Mouse (Mus musculus) MEL (cell line): ENCODE measurements around the gene Irf2bp1. TPM values are rescaled to one million over a fixed set of nuclear protein-coding genes. Genes with fewer than 3 reads are reported as not detected.

Experiments
- DNase-seq: peaks from one replicate; pipeline ENCODE4 v3.0.0; 2011; ENCODE audit warnings: low read depth, low spot score
- H3K27ac ChIP-seq: 2 replicates; pipeline ENCODE4 v1.5.1; 2012; ENCODE audit warnings: low read depth, mild to moderate bottlenecking, control low read depth, low read length, moderate library complexity; ENCODE audit not compliant: control insufficient read depth
- H3K27me3 ChIP-seq, 2 experiments: fragments of 150-350 bp in 1 of 2; sonication (generic) in 1 of 2; 2 replicates each; pipeline ENCODE4 v1.6.1; 2012; ENCODE audit warnings: low read length in 2 of 2, mild to moderate bottlenecking in 2 of 2, improper control_type of control experiment in 1 of 2, moderate library complexity in 1 of 2; ENCODE audit not compliant: insufficient read depth in 2 of 2, control insufficient read depth in 1 of 2
- H3K36me3 ChIP-seq, 2 experiments: 2 replicates each; pipeline ENCODE4 v1.6.1; 2012 to 2014; ENCODE audit warnings: low read length in 2 of 2, improper control_type of control experiment in 1 of 2, inconsistent platforms in 1 of 2, mild to moderate bottlenecking in 1 of 2; ENCODE audit not compliant: insufficient read depth in 2 of 2, control insufficient read depth in 1 of 2
- H3K4me1 ChIP-seq, 2 experiments: fragments of 150-350 bp in 1 of 2; sonication (generic) in 1 of 2; 2 replicates each; pipeline ENCODE4 v1.6.1; 2012; ENCODE audit warnings: low read length in 2 of 2, improper control_type of control experiment in 1 of 2, mild to moderate bottlenecking in 1 of 2; ENCODE audit not compliant: insufficient read depth in 2 of 2, control insufficient read depth in 1 of 2
- H3K4me3 ChIP-seq, 2 experiments: fragments of 150-350 bp in 1 of 2; sonication (generic) in 1 of 2; 2 replicates each; pipeline ENCODE4 v1.5.1; 2012; ENCODE audit warnings: low read depth in 2 of 2, low read length in 2 of 2, mild to moderate bottlenecking in 2 of 2, moderate library complexity in 2 of 2, control low read depth in 1 of 2, improper control_type of control experiment in 1 of 2; ENCODE audit not compliant: control insufficient read depth in 1 of 2, insufficient read depth in 1 of 2
- H3K79me2 ChIP-seq: 2 replicates; pipeline ENCODE4 v1.6.1; 2012; ENCODE audit warnings: mild to moderate bottlenecking, low read length, moderate library complexity; ENCODE audit not compliant: control insufficient read depth, poor library complexity, insufficient read depth
- H3K9ac ChIP-seq: 2 replicates; pipeline ENCODE4 v1.6.1; 2012; ENCODE audit warnings: low read depth, mild to moderate bottlenecking, control low read depth, low read length, moderate library complexity; ENCODE audit not compliant: control insufficient read depth, poor library complexity, severe bottlenecking
- H3K9me3 ChIP-seq: fragments of 150-350 bp; sonication (generic); replicated peaks from 2 replicates; pipeline ENCODE4 v1.6.1; 2012; ENCODE audit warnings: mild to moderate bottlenecking, low read length, improper control_type of control experiment, moderate library complexity; ENCODE audit not compliant: insufficient read depth
- CHD1 ChIP-seq: IDR thresholded peaks from 2 replicates; pipeline ENCODE4 v1.6.1; 2012; ENCODE audit warnings: low read depth, mild to moderate bottlenecking, inconsistent platforms, low read length, improper control_type of control experiment
- ELF1 ChIP-seq: IDR thresholded peaks from 2 replicates; pipeline ENCODE4 v1.6.1; 2014; ENCODE audit warnings: low read depth, mild to moderate bottlenecking, inconsistent platforms, low read length, improper control_type of control experiment, moderate library complexity
- GATA1 ChIP-seq: IDR thresholded peaks from 2 replicates; pipeline ENCODE4 v1.6.1; 2011; ENCODE audit warnings: low read depth, low read length, improper control_type of control experiment
- HCFC1 ChIP-seq: IDR thresholded peaks from 2 replicates; pipeline ENCODE4 v1.6.1; 2012; ENCODE audit warnings: low read depth, mild to moderate bottlenecking, inconsistent platforms, low read length, improper control_type of control experiment, moderate library complexity
- MAFK ChIP-seq: IDR thresholded peaks from 2 replicates; pipeline ENCODE4 v1.6.1; 2011; ENCODE audit warnings: low read depth, mild to moderate bottlenecking, low read length, improper control_type of control experiment, borderline replicate concordance
- MEF2A ChIP-seq: IDR thresholded peaks from 2 replicates; pipeline ENCODE4 v1.6.1; 2014; ENCODE audit warnings: low read depth, mild to moderate bottlenecking, inconsistent platforms, low read length, improper control_type of control experiment; ENCODE audit not compliant: poor library complexity, insufficient replicate concordance, severe bottlenecking; ENCODE audit errors: extremely low read depth
- MXI1 ChIP-seq: IDR thresholded peaks from 2 replicates; pipeline ENCODE4 v1.6.1; 2011; ENCODE audit warnings: mild to moderate bottlenecking, low read depth, low read length, improper control_type of control experiment
- NELFE ChIP-seq: IDR thresholded peaks from 2 replicates; pipeline ENCODE4 v1.6.1; 2011; ENCODE audit warnings: low read depth, low read length, improper control_type of control experiment
- NRF1 ChIP-seq: IDR thresholded peaks from 2 replicates; pipeline ENCODE4 v1.6.1; 2014; ENCODE audit warnings: low read depth, mild to moderate bottlenecking, inconsistent platforms, low read length, improper control_type of control experiment, moderate library complexity; ENCODE audit not compliant: poor library complexity, insufficient read depth, severe bottlenecking
- POLR2A ChIP-seq, 2 experiments: IDR thresholded peaks; 2 replicates each; pipeline ENCODE4 v1.6.1; 2011 to 2012; ENCODE audit warnings: low read length in 2 of 2, mild to moderate bottlenecking in 2 of 2, control low read depth in 1 of 2, improper control_type of control experiment in 1 of 2, low read depth in 1 of 2, moderate library complexity in 1 of 2; ENCODE audit not compliant: control insufficient read depth in 1 of 2, insufficient read depth in 1 of 2, poor library complexity in 1 of 2
- POLR2AphosphoS2 ChIP-seq: IDR thresholded peaks from 2 replicates; pipeline ENCODE4 v1.6.1; 2011; ENCODE audit warnings: low read length, improper control_type of control experiment
- SIN3A ChIP-seq: IDR thresholded peaks from 2 replicates; pipeline ENCODE4 v1.6.1; 2012; ENCODE audit warnings: low read length, improper control_type of control experiment, inconsistent platforms
- TBP ChIP-seq: IDR thresholded peaks from 2 replicates; pipeline ENCODE4 v1.8.0; 2011; ENCODE audit warnings: low read depth, low read length, improper control_type of control experiment
- TCF12 ChIP-seq: IDR thresholded peaks from 2 replicates; pipeline ENCODE4 v1.6.1; 2014; ENCODE audit warnings: low read depth, mild to moderate bottlenecking, inconsistent platforms, low read length, improper control_type of control experiment, moderate library complexity
- UBTF ChIP-seq: IDR thresholded peaks from 2 replicates; pipeline ENCODE4 v1.6.1; 2012; ENCODE audit warnings: low read depth, mild to moderate bottlenecking, inconsistent platforms, low read length, improper control_type of control experiment, moderate library complexity, borderline replicate concordance; ENCODE audit not compliant: insufficient read depth
- ZMIZ1 ChIP-seq: IDR thresholded peaks from 2 replicates; pipeline ENCODE4 v1.6.1; 2012; ENCODE audit warnings: low read depth, mild to moderate bottlenecking, inconsistent platforms, low read length, improper control_type of control experiment, moderate library complexity
- polyA plus RNA-seq, 2 experiments: library from polyadenylated mRNA; stranded (reverse) in 1 of 2; unstranded in 1 of 2; fragments of >175 nt in 1 of 2; fragments of >200 nt in 1 of 2; gene quantifications; 2 replicates each; pipeline versions ENCODE4 v1.2.1 to v1.2.4; 2012; ENCODE audit warnings: low replicate concordance in 2 of 2, low read depth in 1 of 2; ENCODE audit not compliant: insufficient read length in 2 of 2, insufficient read depth in 1 of 2, missing spikeins in 1 of 2
- total RNA-seq: library from RNA; depleted of rRNA; stranded (reverse); fragments of 300-350 nt; gene quantifications from 2 replicates; pipeline ENCODE4 v1.2.3, GENCODE M21; 2012

The Irf2bp1 gene
- total and polyA plus RNA-seq, 3 experiments, result 33.1 to 41.1 TPM; not detected in 1

- peak overlapping the region; percentile 88 for H3K9ac ChIP-seq
- TF ChIP-seq MXI1, result peak; percentile 31
- peak; percentile 85 for TF ChIP-seq ELF1
- peak; percentile 77 for TF ChIP-seq NRF1
- TF ChIP-seq POLR2A (IDR thresholded peaks at IDR 0.05; ENCODE audit: control insufficient read depth in 1 of 2, insufficient read depth in 1 of 2, low read depth in 1 of 2, low read length in 2 of 2, poor library complexity in 1 of 2), result peak; percentile 42 to 86; a peak in 3 of 4 replicates
- peak; percentile 87 for TF ChIP-seq NELFE
- no peak for TF ChIP-seq MAFK
- peak; percentile 70 for TF ChIP-seq TBP
- peak; percentile 76 for TF ChIP-seq HCFC1
- TF ChIP-seq GATA1, result no peak
- peak; percentile 88 for TF ChIP-seq POLR2AphosphoS2
- TF ChIP-seq SIN3A, result peak; percentile 77
- TF ChIP-seq TCF12, result peak; percentile 59; the same call in 1 of the 2 replicates
- peak; percentile 85 for TF ChIP-seq ZMIZ1
- no peak for TF ChIP-seq MEF2A
- peaks cover 5 to 20% of the 10 kb centered on the region in 2 experiments; a peak in 3 of 4 replicates for H3K4me1 ChIP-seq
- peaks cover 30% of the 10 kb centered on the region for H3K79me2 ChIP-seq
- peak overlapping the region; percentile 56 to 67 for H3K4me3 ChIP-seq
- peak; percentile 95 for DNase-seq
- no peaks in the 10 kb centered on the region for H3K27me3 ChIP-seq
- peaks cover 0 to 13% of the 10 kb centered on the region in 2 experiments; a peak in 3 of 4 replicates for H3K36me3 ChIP-seq
- no peaks in the 10 kb centered on the region for H3K9me3 ChIP-seq
- H3K27ac ChIP-seq, result peak overlapping the region; percentile 84
Observed at GRCm38 (mm10) chr7:19001066-19001806, 2.6 kb upstream of the Irf2bp1 start.

GRCm38 (mm10) chr7:19001807-19002085 is 2.1 kb upstream of the Irf2bp1 start:
- Histone ChIP-seq H3K27me3 (no peaks in the 10 kb centered on the region), H3K27ac (peak overlapping the region; percentile 84), H3K9ac (peak overlapping the region; percentile 88), H3K4me3 (peak overlapping the region; percentile 56 to 67), H3K4me1 (peaks cover 5 to 21% of the 10 kb centered on the region in 2 experiments; a peak in 3 of 4 replicates)
- DNase-seq, result no peak
- TF ChIP-seq UBTF (no peak), CHD1 (0 out of 2 replicates have a peak, but pooled peaks have one; percentile 60)
- TF ChIP-seq, all 39 proteins: peak for 1
- Histone ChIP-seq H3K36me3 (peaks cover 0 to 15% of the 10 kb centered on the region in 2 experiments; a peak in 3 of 4 replicates), H3K79me2 (peaks cover 30% of the 10 kb centered on the region), H3K9me3 (no peaks in the 10 kb centered on the region)
